Mouse (Mus musculus) lung, postnatal 0 days (tissue): Measurements from ENCODE around the gene Nr0b2. TPM values are rescaled to one million over a fixed set of nuclear protein-coding genes. Genes with fewer than 3 reads are reported as not detected.

Source experiments
- ATAC-seq: fragments of 200-750 bp; cut with Nextera tagmentation; 2 replicates; pipeline ENCODE4 v1.8.0; 2017; ENCODE audit warnings: moderate library complexity
- DNase-seq: peaks from one replicate; pipeline ENCODE4 v3.0.0-alpha.2; 2016; ENCODE audit warnings: low spot score
- H3K27ac ChIP-seq: fragments of 300-500 bp; sonication (generic); 2 replicates; pipeline ENCODE4 v1.5.1; 2014; ENCODE audit warnings: antibody characterized with exemption, mild to moderate bottlenecking, low read length, mixed read lengths
- H3K27me3 ChIP-seq: fragments of 300-500 bp; sonication (generic); replicated peaks from 2 replicates; pipeline ENCODE4 v1.6.1; 2014; ENCODE audit warnings: low read length, mixed read lengths; ENCODE audit not compliant: insufficient read depth
- H3K36me3 ChIP-seq: fragments of 300-500 bp; sonication (generic); 2 replicates; pipeline ENCODE4 v1.6.1; 2014; ENCODE audit warnings: low read length, mixed read lengths; ENCODE audit not compliant: insufficient read depth
- H3K4me1 ChIP-seq: fragments of 300-500 bp; sonication (generic); 2 replicates; pipeline ENCODE4 v1.6.1; 2014; ENCODE audit warnings: antibody characterized with exemption, low read depth, low read length, mixed read lengths; ENCODE audit not compliant: insufficient read depth
- H3K4me2 ChIP-seq: fragments of 300-500 bp; sonication (generic); replicated peaks from 2 replicates; pipeline ENCODE4 v1.6.1; 2014; ENCODE audit warnings: low read depth, mild to moderate bottlenecking, low read length, moderate library complexity, mixed read lengths
- H3K4me3 ChIP-seq: fragments of 300-500 bp; sonication (generic); 2 replicates; pipeline ENCODE4 v1.5.1; 2014; ENCODE audit warnings: low read depth, low read length
- H3K9ac ChIP-seq: fragments of 300-500 bp; sonication (generic); replicated peaks from 2 replicates; pipeline ENCODE4 v1.6.1; 2014; ENCODE audit warnings: low read depth, mild to moderate bottlenecking
- H3K9me3 ChIP-seq: fragments of 300-500 bp; sonication (generic); 2 replicates; pipeline ENCODE4 v1.6.1; 2016; ENCODE audit warnings: low read length, mixed read lengths
- CTCF ChIP-seq: IDR thresholded peaks from 2 replicates; pipeline ENCODE4 v1.5.1; 2016; ENCODE audit warnings: antibody characterized with exemption, mild to moderate bottlenecking
- EP300 ChIP-seq: IDR thresholded peaks from 2 replicates; pipeline ENCODE4 v1.6.1; 2016; ENCODE audit warnings: antibody characterized with exemption, mild to moderate bottlenecking, control low read depth
- WGBS: fragments of 180-500 bp; shearing (Covaris S2); extraction: QIAGEN DNeasy Blood & Tissue Kit; methylation state at CpG from one replicate; pipeline ENCODE4 v1.1.7; 2014; 5-methylcytosine and 5-hydroxymethylcytosine counted together
- polyA plus RNA-seq: library from polyadenylated mRNA; unstranded; fragments of >200 nt; fragmentation: Nextera tagmentation; extraction: Ambion mirVana; gene quantifications from 2 replicates; pipeline ENCODE4 v1.2.1, GENCODE M21; 2015

Nr0b2 gene
- polyA plus RNA-seq, 1 experiment from 2014 or later = 0.37 TPM

- no peak overlapping the region for H3K27ac ChIP-seq
- no peak overlapping the region for H3K4me3 ChIP-seq
- ATAC-seq (no peak), DNase-seq (no peak)
- no peak overlapping the region for H3K4me2 ChIP-seq
- no peaks in the 10 kb centered on the region for H3K4me1 ChIP-seq
- WGBS = 90% methylated on average over 4 of the region's 5 CpGs
- no peaks in the 10 kb centered on the region for H3K9me3 ChIP-seq
- H3K36me3 ChIP-seq = peaks cover 24% of the 10 kb centered on the region
- no peak overlapping the region for H3K9ac ChIP-seq
- H3K27me3 ChIP-seq = no peaks in the 10 kb centered on the region
- no peak for TF ChIP-seq CTCF
- no peak for TF ChIP-seq EP300
Measured at GRCm38 (mm10) chr4:133536652-133537051, 16.5 kb upstream of the Nr0b2 start.

GRCm38 (mm10) chr4:133545272-133546231 lies 7.6 kb upstream of the Nr0b2 start, which contains the start of gene Nudc:
Gene Nudc, minus strand, starts transcription at chr4:133545996.
- Histone ChIP-seq H3K27me3 (no peaks in the 10 kb centered on the region), H3K4me2 (peak within 1 kb of the TSS; percentile 71), H3K9me3 (no peaks in the 10 kb centered on the region), H3K9ac (peak within 1 kb of the TSS; percentile 83), H3K4me3 (peak within 1 kb of the TSS; percentile 96), H3K4me1 (peaks cover 6% of the 10 kb centered on the region; the same call in 1 of the 2 replicates), H3K27ac (peak within 1 kb of the TSS; percentile 62), H3K36me3 (no peaks in the 10 kb centered on the region)
- ATAC-seq = peak; percentile 100
- TF ChIP-seq CTCF = no peak
- no peak for TF ChIP-seq EP300
- under 1% methylated on average over 65 of the region's 77 CpGs for WGBS
- peak; percentile 99 for DNase-seq

GRCm38 (mm10) chr4:133552029-133552428 lies 1.1 kb upstream of the Nr0b2 start:
- no peaks in the 10 kb centered on the region for H3K4me1 ChIP-seq
- 68% methylated on average over 1 of the region's 1 CpGs for WGBS
- no peak overlapping the region for H3K27ac ChIP-seq
- no peak overlapping the region for H3K4me3 ChIP-seq
- no peaks in the 10 kb centered on the region for H3K36me3 ChIP-seq
- DNase-seq (no peak), ATAC-seq (no peak)
- H3K27me3 ChIP-seq = no peaks in the 10 kb centered on the region
- TF ChIP-seq EP300 (no peak), CTCF (no peak)
- no peak overlapping the region for H3K4me2 ChIP-seq
- no peaks in the 10 kb centered on the region for H3K9me3 ChIP-seq
- H3K9ac ChIP-seq = no peak overlapping the region

DNA sequence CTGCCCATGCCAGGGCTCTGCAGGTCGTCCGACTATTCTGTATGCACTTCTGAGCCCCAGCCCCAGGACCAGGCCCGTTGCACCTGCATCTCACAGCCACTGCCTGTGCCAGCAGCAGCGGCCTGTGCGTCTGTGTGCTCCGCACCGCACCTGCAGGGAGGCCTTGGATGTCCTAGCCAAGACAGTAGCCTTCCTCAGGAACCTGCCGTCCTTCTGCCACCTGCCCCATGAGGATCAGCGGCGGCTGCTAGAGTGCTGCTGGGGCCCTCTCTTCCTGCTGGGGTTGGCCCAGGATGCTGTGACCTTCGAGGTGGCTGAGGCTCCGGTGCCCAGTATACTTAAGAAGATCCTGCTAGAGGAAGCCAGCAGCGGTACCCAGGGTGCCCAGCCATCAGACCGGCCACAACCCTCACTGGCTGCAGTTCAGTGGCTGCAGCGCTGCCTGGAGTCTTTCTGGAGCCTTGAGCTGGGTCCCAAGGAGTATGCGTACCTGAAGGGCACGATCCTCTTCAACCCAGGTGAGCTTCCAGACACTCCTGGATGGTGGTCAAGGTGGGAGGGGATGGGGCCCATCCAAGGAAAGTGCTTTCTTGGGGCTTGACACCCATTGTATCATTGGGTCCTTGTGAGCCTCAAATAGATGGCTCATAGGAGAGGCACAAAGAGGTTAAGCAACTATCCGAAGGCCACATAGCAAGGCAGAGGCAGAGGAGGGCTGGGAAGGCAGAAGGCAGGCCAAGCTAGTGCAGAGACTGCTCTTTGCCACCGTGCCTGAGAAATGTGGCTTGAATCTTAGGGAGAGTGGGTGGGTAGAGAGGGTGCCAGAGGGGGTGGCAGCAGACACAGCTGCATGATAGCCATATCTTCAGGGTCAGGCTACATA lies 513 bp downstream of the Nr0b2 start:
- Histone ChIP-seq H3K27me3 (no peaks in the 10 kb centered on the region), H3K4me1 (no peaks in the 10 kb centered on the region), H3K4me3 (no peak overlapping the region), H3K4me2 (no peak overlapping the region), H3K9ac (no peak overlapping the region), H3K27ac (no peak overlapping the region), H3K9me3 (no peaks in the 10 kb centered on the region), H3K36me3 (no peaks in the 10 kb centered on the region)
- 58% methylated on average over 19 of the region's 19 CpGs for WGBS
- ATAC-seq (no peak), DNase-seq (no peak)
- no peak for TF ChIP-seq EP300
- no peak for TF ChIP-seq CTCF

DNA sequence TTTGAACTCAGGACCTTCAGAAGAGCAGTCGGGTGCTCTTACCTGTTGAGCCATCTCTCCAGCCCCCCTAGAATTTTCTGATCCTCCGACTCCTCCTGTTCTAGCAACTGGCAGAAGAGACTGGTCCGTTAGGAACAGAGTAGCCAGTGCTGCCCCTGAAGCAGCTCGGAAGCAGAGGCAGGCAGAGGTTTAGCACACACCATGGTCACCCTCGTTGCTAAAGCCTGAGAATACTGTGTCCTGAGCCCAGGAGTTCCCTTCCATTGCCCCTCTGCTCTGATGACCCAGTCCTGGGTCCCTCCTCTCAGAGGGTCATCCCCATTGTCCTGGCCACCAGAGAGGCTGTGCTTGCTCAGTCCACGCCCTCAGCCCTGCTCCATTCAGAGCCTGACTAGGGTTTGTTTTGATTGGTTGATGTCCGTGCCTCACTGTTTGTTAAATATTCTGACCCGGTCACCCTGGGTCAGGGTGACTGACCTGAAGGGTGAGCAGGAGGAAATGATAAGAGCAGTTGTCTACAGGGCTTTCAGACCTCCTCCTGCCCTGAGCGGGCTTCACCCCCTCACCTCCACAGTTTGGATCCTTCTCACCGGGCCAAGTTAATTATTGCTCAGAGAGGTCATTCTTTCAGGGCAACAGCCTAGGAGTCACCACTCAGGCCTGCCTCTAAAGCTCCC lies 4.0 kb downstream of the Nr0b2 start:
- 25% methylated on average over 10 of the region's 10 CpGs for WGBS
- Histone ChIP-seq H3K27ac (no peak overlapping the region), H3K36me3 (no peaks in the 10 kb centered on the region), H3K4me3 (no peak overlapping the region), H3K27me3 (no peaks in the 10 kb centered on the region), H3K4me1 (no peaks in the 10 kb centered on the region), H3K9me3 (no peaks in the 10 kb centered on the region), H3K4me2 (no peak overlapping the region), H3K9ac (no peak overlapping the region)
- TF ChIP-seq CTCF (no peak), EP300 (no peak)
- no peak for DNase-seq
- no peak for ATAC-seq

DNA sequence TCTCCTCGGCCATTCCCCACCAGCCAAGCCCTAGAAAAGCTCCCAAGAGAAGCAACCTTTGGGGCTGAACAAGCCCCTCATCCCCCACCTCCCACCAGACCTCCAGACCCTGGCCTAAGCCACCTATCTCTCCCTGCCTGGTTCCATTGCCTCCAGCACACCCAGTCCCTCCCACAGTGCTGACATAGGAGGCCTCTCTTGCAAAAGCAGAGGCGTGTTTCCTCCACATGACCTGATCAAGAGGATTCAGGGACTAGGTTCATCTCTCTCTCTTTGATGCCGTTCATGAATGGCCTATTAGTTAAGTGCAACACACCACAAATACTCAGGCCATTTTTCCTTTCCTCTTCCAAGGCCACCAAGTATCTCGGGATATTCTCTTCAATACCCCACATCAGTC lies 6.7 kb downstream of the Nr0b2 start:
- Histone ChIP-seq H3K4me3 (no peak overlapping the region), H3K4me2 (no peak overlapping the region), H3K4me1 (no peaks in the 10 kb centered on the region), H3K36me3 (no peaks in the 10 kb centered on the region), H3K27ac (no peak overlapping the region), H3K9me3 (no peaks in the 10 kb centered on the region), H3K27me3 (no peaks in the 10 kb centered on the region), H3K9ac (no peak overlapping the region)
- DNase-seq (no peak), ATAC-seq (no peak)
- 68% methylated on average over 4 of the region's 4 CpGs for WGBS
- TF ChIP-seq EP300 = no peak
- TF ChIP-seq CTCF = no peak
